Mouse (Mus musculus) hindbrain, embryonic 15.5 days (tissue): ENCODE results near the gene Spire2. TPM values are rescaled to one million over a fixed set of nuclear protein-coding genes. Genes with fewer than 3 reads are reported as not detected.
"Not testable (repeated sequence)": the region's sequence is repeated elsewhere in the genome, so short reads cannot be mapped to it uniquely, and the experiment has no call there.

Experiments used
- ATAC-seq: fragments of 200-750 bp; cut with Nextera tagmentation; 2 replicates; pipeline ENCODE4 v1.8.0; 2017; ENCODE audit warnings: low read depth, moderate number of reproducible peaks, moderate TSS enrichment; ENCODE audit not compliant: low FRiP score
- H3K27ac ChIP-seq: fragments of 300-500 bp; sonication (generic); replicated peaks from 2 replicates; pipeline ENCODE4 v1.5.1; 2015; ENCODE audit warnings: mild to moderate bottlenecking, inconsistent platforms
- H3K27me3 ChIP-seq: fragments of 300-500 bp; sonication (generic); 2 replicates; pipeline ENCODE4 v1.6.1; 2015; ENCODE audit warnings: control low read depth, inconsistent platforms
- H3K36me3 ChIP-seq: fragments of 300-500 bp; sonication (generic); 2 replicates; pipeline ENCODE4 v1.6.1; 2015; ENCODE audit warnings: control low read depth, inconsistent platforms
- H3K4me1 ChIP-seq: fragments of 300-500 bp; sonication (generic); replicated peaks from 2 replicates; pipeline ENCODE4 v1.6.1; 2015; ENCODE audit warnings: control low read depth, inconsistent platforms
- H3K4me2 ChIP-seq: fragments of 300-500 bp; sonication (generic); 2 replicates; pipeline ENCODE4 v1.6.1; 2015; ENCODE audit warnings: moderate library complexity, mild to moderate bottlenecking, inconsistent platforms
- H3K4me3 ChIP-seq: fragments of 300-500 bp; sonication (generic); 2 replicates; pipeline ENCODE4 v1.5.1; 2015; ENCODE audit warnings: mild to moderate bottlenecking, inconsistent platforms
- H3K9ac ChIP-seq: fragments of 300-500 bp; sonication (generic); 2 replicates; pipeline ENCODE4 v1.6.1; 2015; ENCODE audit warnings: inconsistent platforms
- H3K9me3 ChIP-seq: fragments of 300-500 bp; sonication (generic); 2 replicates; pipeline ENCODE4 v1.6.1; 2016; ENCODE audit warnings: control low read depth, inconsistent platforms
- WGBS: fragments of 180-500 bp; shearing (Covaris S2); methylation state at CpG from one replicate; pipeline ENCODE4 v1.1.7; 2015; 5-methylcytosine and 5-hydroxymethylcytosine counted together
- polyA plus RNA-seq: library from polyadenylated mRNA; unstranded; fragments of >200 nt; fragmentation: Nextera tagmentation; extraction: Ambion mirVana; gene quantifications from 2 replicates; pipeline ENCODE4 v1.2.1, GENCODE M21; 2015

Spire2 gene
- polyA plus RNA-seq = 38.3 and 39.5 TPM in 2 replicates

- Histone ChIP-seq H3K4me2 (peak within 1 kb of the TSS; percentile 72), H3K27me3 (no peaks in the 10 kb centered on the region), H3K4me3 (peak within 1 kb of the TSS; percentile 91), H3K27ac (peak within 1 kb of the TSS; percentile 94), H3K4me1 (peaks cover 38% of the 10 kb centered on the region), H3K9ac (peak within 1 kb of the TSS; percentile 88), H3K36me3 (no peaks in the 10 kb centered on the region), H3K9me3 (no peaks in the 10 kb centered on the region)
- peak; percentile 90 for ATAC-seq
- WGBS = under 1% methylated on average over 79 of the region's 85 CpGs
Measured at GRCm38 (mm10) chr8:123332262-123333090, at the start of gene Spire2. Gene Spire2, plus strand, starts transcription at chr8:123332713.

- H3K4me3 ChIP-seq, H3K27ac ChIP-seq, H3K4me1 ChIP-seq, H3K9me3 ChIP-seq, H3K36me3 ChIP-seq, H3K4me2 ChIP-seq, H3K9ac ChIP-seq, ATAC-seq, H3K27me3 ChIP-seq: not testable (repeated sequence)
- WGBS = 90% methylated on average over 6 of the region's 6 CpGs
Measured at GRCm38 (mm10) chr8:123282994-123283393, 49.5 kb upstream of the Spire2 start.

GRCm38 (mm10) chr8:123283991-123284390 is 48.5 kb upstream of the Spire2 start:
- no peaks in the 10 kb centered on the region for H3K9me3 ChIP-seq
- H3K4me2 ChIP-seq = no peak overlapping the region

GRCm38 (mm10) chr8:123284493-123284892 is 48.0 kb upstream of the Spire2 start:
- Histone ChIP-seq H3K27ac (no peak overlapping the region), H3K9ac (no peak overlapping the region)
- ATAC-seq = no peak

More at GRCm38 (mm10) chr8:123283991-123284390, 48.5 kb upstream of the Spire2 start:
- no peaks in the 10 kb centered on the region for H3K4me1 ChIP-seq
- no peaks in the 10 kb centered on the region for H3K27me3 ChIP-seq
- ATAC-seq = no peak
- 92% methylated on average over 7 of the region's 7 CpGs for WGBS
- H3K9ac ChIP-seq = no peak overlapping the region
- no peak overlapping the region for H3K27ac ChIP-seq
- no peaks in the 10 kb centered on the region for H3K36me3 ChIP-seq
- H3K4me3 ChIP-seq = no peak overlapping the region

GRCm38 (mm10) chr8:123287362-123287761 is 45.2 kb upstream of the Spire2 start:
- Histone ChIP-seq H3K4me1 (no peaks in the 10 kb centered on the region), H3K27me3 (no peaks in the 10 kb centered on the region), H3K36me3 (no peaks in the 10 kb centered on the region), H3K9ac (no peak overlapping the region), H3K9me3 (no peaks in the 10 kb centered on the region), H3K27ac (no peak overlapping the region), H3K4me3 (no peak overlapping the region), H3K4me2 (no peak overlapping the region)
- WGBS = 94% methylated on average over 17 of the region's 17 CpGs
- no peak for ATAC-seq

More at GRCm38 (mm10) chr8:123284493-123284892, 48.0 kb upstream of the Spire2 start:
- Histone ChIP-seq H3K27me3 (no peaks in the 10 kb centered on the region), H3K4me2 (no peak overlapping the region), H3K4me3 (no peak overlapping the region), H3K9me3 (no peaks in the 10 kb centered on the region), H3K36me3 (no peaks in the 10 kb centered on the region), H3K4me1 (no peaks in the 10 kb centered on the region)
- WGBS = 93% methylated on average over 5 of the region's 5 CpGs

GRCm38 (mm10) chr8:123290166-123290565 is 42.3 kb upstream of the Spire2 start:
- Histone ChIP-seq H3K4me2 (no peak overlapping the region), H3K27ac (no peak overlapping the region), H3K4me1 (no peaks in the 10 kb centered on the region), H3K36me3 (no peaks in the 10 kb centered on the region), H3K27me3 (no peaks in the 10 kb centered on the region), H3K9ac (no peak overlapping the region), H3K4me3 (no peak overlapping the region), H3K9me3 (no peaks in the 10 kb centered on the region)
- 81% methylated on average over 4 of the region's 4 CpGs for WGBS
- no peak for ATAC-seq

GRCm38 (mm10) chr8:123290679-123291078 is 41.8 kb upstream of the Spire2 start:
- H3K9ac ChIP-seq = no peak overlapping the region
- no peaks in the 10 kb centered on the region for H3K27me3 ChIP-seq
- WGBS = 90% methylated on average over 8 of the region's 8 CpGs
- H3K36me3 ChIP-seq = no peaks in the 10 kb centered on the region
- ATAC-seq = no peak
- H3K27ac ChIP-seq = no peak overlapping the region
- H3K9me3 ChIP-seq = no peaks in the 10 kb centered on the region
- H3K4me1 ChIP-seq = no peaks in the 10 kb centered on the region
- H3K4me2 ChIP-seq = no peak overlapping the region
- H3K4me3 ChIP-seq = no peak overlapping the region

- WGBS = 93% methylated on average over 8 of the region's 8 CpGs
- Histone ChIP-seq H3K4me3 (no peak overlapping the region), H3K4me1 (no peaks in the 10 kb centered on the region), H3K9ac (no peak overlapping the region), H3K4me2 (no peak overlapping the region), H3K36me3 (no peaks in the 10 kb centered on the region), H3K9me3 (no peaks in the 10 kb centered on the region), H3K27ac (no peak overlapping the region), H3K27me3 (no peaks in the 10 kb centered on the region)
- no peak for ATAC-seq
Measured at GRCm38 (mm10) chr8:123291716-123292115, 40.8 kb upstream of the Spire2 start.

GRCm38 (mm10) chr8:123292281-123292680 is 40.2 kb upstream of the Spire2 start:
- Histone ChIP-seq H3K36me3 (no peaks in the 10 kb centered on the region), H3K4me2 (no peak overlapping the region), H3K4me1 (no peaks in the 10 kb centered on the region), H3K27ac (no peak overlapping the region), H3K27me3 (no peaks in the 10 kb centered on the region), H3K9me3 (no peaks in the 10 kb centered on the region), H3K9ac (no peak overlapping the region), H3K4me3 (no peak overlapping the region)
- ATAC-seq = no peak
- 98% methylated on average over 3 of the region's 3 CpGs for WGBS

- no peak for ATAC-seq
- Histone ChIP-seq H3K9ac (no peak overlapping the region), H3K9me3 (no peaks in the 10 kb centered on the region), H3K4me3 (no peak overlapping the region), H3K36me3 (no peaks in the 10 kb centered on the region), H3K4me1 (no peaks in the 10 kb centered on the region), H3K27me3 (no peaks in the 10 kb centered on the region), H3K4me2 (no peak overlapping the region), H3K27ac (no peak overlapping the region)
- 86% methylated on average over 2 of the region's 2 CpGs for WGBS
Measured at GRCm38 (mm10) chr8:123292785-123293184, 39.7 kb upstream of the Spire2 start.

- H3K4me2 ChIP-seq = no peak overlapping the region
- H3K36me3 ChIP-seq = no peaks in the 10 kb centered on the region
- 94% methylated on average over 11 of the region's 11 CpGs for WGBS
- no peaks in the 10 kb centered on the region for H3K9me3 ChIP-seq
- H3K27me3 ChIP-seq = no peaks in the 10 kb centered on the region
- no peak for ATAC-seq
- H3K9ac ChIP-seq = no peak overlapping the region
- no peaks in the 10 kb centered on the region for H3K4me1 ChIP-seq
- H3K4me3 ChIP-seq = no peak overlapping the region
- H3K27ac ChIP-seq = no peak overlapping the region
Measured at GRCm38 (mm10) chr8:123298301-123298700, 34.2 kb upstream of the Spire2 start.

GRCm38 (mm10) chr8:123308738-123309137 is 23.8 kb upstream of the Spire2 start:
- Histone ChIP-seq H3K4me2 (no peak overlapping the region), H3K27me3 (no peaks in the 10 kb centered on the region), H3K9ac (no peak overlapping the region), H3K9me3 (no peaks in the 10 kb centered on the region), H3K36me3 (no peaks in the 10 kb centered on the region), H3K4me3 (no peak overlapping the region), H3K4me1 (no peaks in the 10 kb centered on the region), H3K27ac (no peak overlapping the region)
- 78% methylated on average over 4 of the region's 4 CpGs for WGBS
- ATAC-seq = no peak
